Mouse (Mus musculus): ENCODE data around the gene Gm10322.

Gene Gm10322

GRCm38 (mm10) chr10:59665503-59666291 is 49.8 kb downstream of the Gm10322 start:
- DNase-seq, result no peak
